Mouse (Mus musculus) C2C12 (cell line): ENCODE measurements at regions not wholly inside any gene's neighbourhood (a gene's known extent, or its start where the extent isn't known, plus 50 kb on each side); places are given as distances from the start of the nearest gene placed in this dataset.
"Not testable (repeated sequence)": the region's sequence is repeated elsewhere in the genome, so short reads cannot be mapped to it uniquely, and the experiment has no call there.

Experiments
- H3K27me3 ChIP-seq: one replicate; pipeline ENCODE4 v1.6.1; 2011; ENCODE audit not compliant: control insufficient read depth, insufficient read depth, insufficient read length
- H3K36me3 ChIP-seq: one replicate; pipeline ENCODE4 v1.6.1; 2011; ENCODE audit not compliant: control insufficient read depth, insufficient read depth
- H3K4me3 ChIP-seq: one replicate; pipeline ENCODE4 v1.5.1; 2011; ENCODE audit warnings: mild to moderate bottlenecking, control low read depth; ENCODE audit not compliant: poor library complexity, insufficient read depth, severe bottlenecking
- H3K79me2 ChIP-seq: one replicate; pipeline ENCODE4 v1.6.1; 2011; ENCODE audit not compliant: control insufficient read depth, insufficient read depth
- H3K79me3 ChIP-seq: one replicate; pipeline ENCODE4 v1.6.1; 2011; ENCODE audit warnings: low read depth, control low read depth
- H3ac ChIP-seq: one replicate; pipeline ENCODE3; 2011; ENCODE audit warnings: low read depth; ENCODE audit not compliant: control insufficient read depth, insufficient read length
- CEBPB ChIP-seq: IDR thresholded peaks from one replicate; pipeline ENCODE4 v1.6.1; 2011; ENCODE audit warnings: low read depth, mild to moderate bottlenecking, control low read depth, moderate library complexity
- CTCF ChIP-seq: IDR thresholded peaks from one replicate; pipeline ENCODE4 v1.5.1; 2011; ENCODE audit not compliant: control insufficient read depth, insufficient read depth, insufficient read length
- FOSL1 ChIP-seq: IDR thresholded peaks from one replicate; pipeline ENCODE4 v1.8.0; 2011; ENCODE audit warnings: mild to moderate bottlenecking, low read length; ENCODE audit not compliant: poor library complexity, insufficient read depth, severe bottlenecking
- MAX ChIP-seq: IDR thresholded peaks from one replicate; pipeline ENCODE4 v1.6.1; 2011; ENCODE audit warnings: mild to moderate bottlenecking, control low read depth
- MYOD1 ChIP-seq: IDR thresholded peaks from one replicate; pipeline ENCODE4 v1.6.1; 2011; ENCODE audit warnings: low read depth; ENCODE audit not compliant: control insufficient read depth, insufficient read length
- MYOG ChIP-seq: IDR thresholded peaks from one replicate; pipeline ENCODE4 v1.6.1; 2011; ENCODE audit not compliant: control insufficient read depth, insufficient read length; ENCODE audit errors: extremely low read depth
- USF1 ChIP-seq: IDR thresholded peaks from one replicate; pipeline ENCODE4 v1.6.1; 2011; ENCODE audit warnings: low read depth, mild to moderate bottlenecking, control low read depth, moderate library complexity

DNA sequence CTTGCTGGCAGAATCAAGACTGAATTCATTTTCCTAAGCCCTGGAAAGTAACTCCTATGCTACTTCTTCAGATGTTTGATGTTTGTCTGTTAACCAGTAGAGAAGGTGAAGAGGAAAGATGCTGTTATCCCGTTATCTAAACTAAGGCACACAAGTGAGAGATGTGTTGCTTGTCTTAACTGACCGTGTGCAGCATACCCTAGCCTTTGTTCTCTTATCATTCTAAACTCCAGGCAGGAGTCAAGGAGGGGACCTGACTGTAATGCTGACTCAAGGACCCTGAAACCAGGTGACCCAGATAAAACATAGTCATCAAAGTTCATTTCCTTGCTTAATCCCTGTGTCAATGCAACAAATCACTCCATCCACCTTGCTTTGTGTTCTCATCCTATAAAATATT lies 136.7 kb downstream of the Car2 start:
- Histone ChIP-seq H3ac (no peak overlapping the region), H3K27me3 (no peaks in the 10 kb centered on the region), H3K79me2 (no peaks in the 10 kb centered on the region), H3K79me3 (no peaks in the 10 kb centered on the region), H3K4me3 (no peak overlapping the region), H3K36me3 (no peaks in the 10 kb centered on the region)
- TF ChIP-seq CTCF (no peak), FOSL1 (no peak), MAX (no peak), MYOG (no peak), CEBPB (no peak), MYOD1 (no peak), USF1 (no peak)

DNA sequence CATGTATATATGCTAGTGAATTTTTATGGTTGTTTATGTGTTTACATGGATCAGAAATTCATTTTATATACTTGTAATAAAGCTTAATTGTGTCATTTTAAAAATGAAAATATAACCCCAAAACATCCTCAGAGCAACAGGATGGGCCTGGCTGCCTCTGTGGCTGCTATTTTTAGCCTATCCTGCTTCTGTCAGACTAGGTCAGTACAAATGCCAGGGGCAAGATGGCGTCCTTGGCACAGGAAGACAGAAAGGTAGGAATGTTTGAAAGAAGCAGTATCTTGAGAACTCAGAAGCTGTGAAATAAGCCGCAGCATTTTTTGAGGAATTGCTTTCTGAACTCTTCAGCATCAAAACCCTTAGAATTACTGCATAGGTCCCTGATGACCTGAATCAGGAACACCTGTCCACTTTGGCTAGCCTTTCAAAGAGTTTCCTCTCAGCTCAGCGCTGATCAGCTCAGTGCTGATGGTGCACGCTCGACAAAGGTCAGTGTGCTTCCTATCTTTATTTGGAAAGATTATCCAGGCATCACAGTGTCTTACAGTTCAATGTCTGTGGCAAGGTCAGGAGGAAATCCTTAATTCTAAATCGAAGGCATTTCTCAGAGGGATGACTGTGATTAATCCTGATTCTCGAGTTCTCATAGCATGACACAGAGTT lies 154.9 kb downstream of the Car2 start:
- Histone ChIP-seq H3K79me2 (no peaks in the 10 kb centered on the region), H3K36me3 (no peaks in the 10 kb centered on the region), H3ac (no peak overlapping the region), H3K27me3 (no peaks in the 10 kb centered on the region), H3K79me3 (no peaks in the 10 kb centered on the region), H3K4me3 (no peak overlapping the region)
- no peak for TF ChIP-seq USF1
- no peak for TF ChIP-seq FOSL1
- no peak for TF ChIP-seq CEBPB
- no peak for TF ChIP-seq MYOG
- TF ChIP-seq MYOD1, result no peak
- TF ChIP-seq CTCF, result no peak
- TF ChIP-seq MAX, result no peak

DNA sequence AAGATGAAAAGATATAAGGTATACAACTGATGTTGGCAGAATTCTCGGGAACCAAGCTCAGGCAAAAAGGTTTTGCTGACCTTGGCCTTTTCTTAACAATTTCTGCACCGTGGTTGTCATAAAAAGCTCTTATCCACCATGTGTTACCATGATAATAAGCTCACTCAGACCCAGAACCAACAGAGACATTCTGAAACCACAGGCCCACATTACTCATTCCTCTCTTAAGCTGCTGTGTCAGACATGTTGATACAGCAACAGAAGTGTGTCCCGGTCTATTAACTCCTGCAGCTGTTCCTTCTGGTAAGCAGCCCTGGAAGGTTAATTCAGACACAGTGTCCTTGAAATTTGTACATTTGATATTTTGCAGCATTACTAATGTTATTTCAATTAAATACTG lies 167.9 kb downstream of the Car2 start:
- Histone ChIP-seq H3K4me3 (no peak overlapping the region), H3K79me2 (no peaks in the 10 kb centered on the region), H3K36me3 (no peaks in the 10 kb centered on the region), H3K27me3 (no peaks in the 10 kb centered on the region), H3ac (no peak overlapping the region), H3K79me3 (no peaks in the 10 kb centered on the region)
- TF ChIP-seq USF1 (no peak), MYOD1 (peak; percentile 90), FOSL1 (no peak)

DNA sequence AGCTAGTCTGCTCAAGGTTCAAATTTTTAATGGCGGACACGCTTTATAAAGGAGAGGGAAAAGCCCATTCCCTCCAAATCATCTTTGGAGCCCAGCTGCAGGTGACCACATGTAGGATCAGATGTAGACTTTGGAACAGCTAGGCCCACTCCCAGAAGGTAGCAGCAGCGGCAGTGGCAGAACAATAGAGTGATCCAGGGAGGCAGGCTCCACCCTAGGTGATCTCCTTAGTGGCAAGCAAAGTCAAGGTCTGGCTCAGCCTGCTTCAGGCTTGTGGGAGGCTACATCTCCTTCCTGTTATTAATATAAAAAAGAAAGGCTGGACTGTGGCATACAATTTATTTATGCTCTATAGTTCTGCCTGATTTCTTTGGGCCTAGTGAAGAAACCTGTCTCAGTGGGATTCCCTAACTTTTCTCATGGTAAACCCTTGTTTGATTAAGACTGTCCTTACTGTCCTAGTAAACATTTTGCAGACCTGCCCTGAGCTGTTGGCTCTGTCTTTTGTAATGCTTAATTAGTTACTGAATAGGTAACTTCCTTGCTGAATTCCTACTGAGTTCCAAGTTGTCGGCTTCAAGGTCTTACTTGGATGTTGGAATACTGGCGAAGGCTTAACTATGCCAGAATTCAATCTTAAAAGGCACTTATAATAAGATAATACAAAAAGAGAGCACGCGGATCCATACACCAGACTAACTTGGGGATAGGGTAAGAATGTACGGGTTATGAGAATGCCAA lies 169.6 kb downstream of the Car2 start:
- H3K36me3 ChIP-seq, H3ac ChIP-seq, H3K79me3 ChIP-seq, H3K27me3 ChIP-seq, H3K79me2 ChIP-seq, H3K4me3 ChIP-seq: not testable (repeated sequence)

DNA sequence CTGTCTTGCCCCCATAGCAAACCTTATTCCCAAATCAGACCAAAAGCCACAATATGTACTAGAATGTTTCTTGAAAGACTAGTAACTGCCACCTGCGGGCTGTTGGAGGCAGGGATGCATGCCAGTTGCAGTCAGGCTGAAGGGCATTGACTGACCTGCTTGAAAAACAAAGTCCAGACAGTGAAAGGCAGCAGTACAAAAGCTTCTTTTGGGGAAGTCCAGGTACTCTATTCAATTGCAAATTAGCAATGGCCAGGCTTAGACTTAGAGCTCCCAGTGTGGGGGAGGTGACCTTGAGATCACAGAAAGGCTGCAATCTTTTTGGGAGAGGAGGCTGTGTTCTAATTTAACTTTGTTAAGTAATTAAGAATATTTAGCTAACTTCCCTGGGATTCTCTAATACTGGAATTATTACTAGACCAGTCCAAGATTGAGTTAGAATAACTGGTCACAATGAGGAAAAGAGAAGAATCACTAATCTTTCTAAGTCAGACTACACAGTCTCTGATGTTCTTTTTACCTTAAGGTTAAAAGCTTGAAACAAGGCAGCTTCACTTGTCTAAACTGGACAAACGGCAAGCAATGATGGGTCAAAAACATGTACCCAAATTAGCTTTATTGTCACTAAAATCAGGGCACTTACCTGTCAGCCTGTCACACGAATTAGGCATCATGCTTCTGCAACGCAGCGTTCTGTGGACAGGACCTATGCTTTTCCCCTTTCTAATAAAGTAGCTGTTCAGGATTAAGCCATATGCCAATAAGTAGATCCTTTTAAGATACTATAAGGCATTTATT lies 170.9 kb downstream of the Car2 start:
- not testable (repeated sequence) for H3K4me3 ChIP-seq, H3K79me2 ChIP-seq, H3K27me3 ChIP-seq, H3K79me3 ChIP-seq, H3ac ChIP-seq, H3K36me3 ChIP-seq

DNA sequence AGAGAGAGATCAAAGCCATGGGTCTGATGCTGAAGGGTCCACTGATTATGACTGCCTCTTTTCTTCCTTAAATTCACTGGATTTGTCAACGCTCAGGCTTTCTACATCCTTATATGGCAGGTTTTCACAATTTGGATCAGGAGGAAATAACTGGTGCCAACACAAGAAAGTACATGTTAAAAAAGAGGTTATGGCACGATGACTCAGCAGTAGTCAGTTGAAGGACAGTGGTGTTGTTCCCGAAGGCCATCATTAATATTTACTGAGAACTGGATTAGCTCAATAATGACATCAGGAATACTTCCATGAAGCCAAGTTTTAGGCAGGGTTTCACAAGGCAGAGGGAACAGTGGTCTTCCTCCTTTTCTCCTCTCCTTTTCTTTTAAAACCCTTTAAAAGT lies 179.6 kb downstream of the Car2 start:
- TF ChIP-seq MYOG (no peak), MYOD1 (no peak), FOSL1 (no peak), CTCF (no peak), MAX (no peak)
- Histone ChIP-seq H3K4me3 (no peak overlapping the region), H3K79me3 (no peaks in the 10 kb centered on the region), H3K27me3 (no peaks in the 10 kb centered on the region), H3ac (no peak overlapping the region), H3K79me2 (no peaks in the 10 kb centered on the region), H3K36me3 (no peaks in the 10 kb centered on the region)
